Mouse (Mus musculus): ENCODE data around the gene Adcy1. TPM values are rescaled to one million over a fixed set of nuclear protein-coding genes. Genes with fewer than 3 reads are reported as not detected.

Adcy1 gene
- polyA plus RNA-seq, 2 experiments = 0.13 to 0.24 TPM

DNA sequence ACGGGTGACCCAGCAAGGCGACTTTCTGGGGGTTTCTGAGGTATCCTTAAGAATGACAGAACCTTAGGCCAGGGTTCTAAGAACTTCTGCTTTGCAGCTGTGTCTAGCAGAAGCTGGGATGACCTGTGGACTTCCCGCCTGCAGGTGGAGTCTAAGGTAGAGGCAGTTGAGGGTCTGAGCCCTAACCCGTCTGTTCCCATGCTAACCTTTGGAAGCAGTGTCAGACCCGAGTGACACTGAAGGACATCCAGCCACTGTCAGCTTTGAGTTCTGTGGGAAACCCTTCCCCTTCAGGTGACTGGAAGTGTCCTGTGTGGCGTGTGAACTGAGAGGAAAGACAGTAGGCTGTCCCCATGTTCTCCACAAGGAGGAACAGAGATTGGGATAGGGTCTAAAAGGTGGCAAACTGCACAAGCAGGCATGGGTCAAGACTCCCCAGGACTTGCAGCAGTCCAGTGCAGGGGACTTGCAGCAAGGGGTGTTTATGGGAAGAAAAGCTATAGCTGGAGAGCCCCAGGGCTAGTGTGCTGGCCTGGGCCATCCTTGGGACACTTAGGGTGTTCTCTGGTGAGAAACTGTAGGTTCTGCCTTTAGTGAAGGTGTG, 8.5 kb upstream of the Adcy1 start:
- no peak overlapping the region for H3K9ac ChIP-seq (replicated peaks)
- H3K36me3 ChIP-seq (replicated peaks; ENCODE audit: control insufficient read depth, insufficient read depth, low read depth) = no peaks in the 10 kb centered on the region
- ATAC-seq (ENCODE audit: insufficient read depth) (no peak), DNase-seq (ENCODE audit: low read depth in 3 of 3, low spot score in 3 of 3) (no peak)
- no peak overlapping the region for H3K27ac ChIP-seq
- H3K4me3 ChIP-seq (ENCODE audit: insufficient read depth in 1 of 2, low read depth in 2 of 2, low read length in 2 of 2) = no peak overlapping the region
- H3K9me3 ChIP-seq (ENCODE audit: control insufficient read depth, low read length) = no peaks in the 10 kb centered on the region
- H3K4me1 ChIP-seq (replicated peaks; ENCODE audit: control insufficient read depth in 2 of 2, insufficient read depth in 2 of 2, low read length in 1 of 2) = no peaks in the 10 kb centered on the region
- H3K27me3 ChIP-seq (ENCODE audit: control insufficient read depth, insufficient read depth, low read length) = peaks cover 5% of the 10 kb centered on the region; the same call in 1 of the 2 replicates
- 47% methylated on average over 6 of the region's 6 CpGs for WGBS (ENCODE audit: insufficient replicate concordance)
- no peak for TF ChIP-seq EP300 (IDR thresholded peaks at IDR 0.05; ENCODE audit: low read depth)
- TF ChIP-seq CTCF (IDR thresholded peaks at IDR 0.05; ENCODE audit: low read depth) = no peak
- no peak overlapping the region for H3K4me2 ChIP-seq (ENCODE audit: low read depth)

DNA sequence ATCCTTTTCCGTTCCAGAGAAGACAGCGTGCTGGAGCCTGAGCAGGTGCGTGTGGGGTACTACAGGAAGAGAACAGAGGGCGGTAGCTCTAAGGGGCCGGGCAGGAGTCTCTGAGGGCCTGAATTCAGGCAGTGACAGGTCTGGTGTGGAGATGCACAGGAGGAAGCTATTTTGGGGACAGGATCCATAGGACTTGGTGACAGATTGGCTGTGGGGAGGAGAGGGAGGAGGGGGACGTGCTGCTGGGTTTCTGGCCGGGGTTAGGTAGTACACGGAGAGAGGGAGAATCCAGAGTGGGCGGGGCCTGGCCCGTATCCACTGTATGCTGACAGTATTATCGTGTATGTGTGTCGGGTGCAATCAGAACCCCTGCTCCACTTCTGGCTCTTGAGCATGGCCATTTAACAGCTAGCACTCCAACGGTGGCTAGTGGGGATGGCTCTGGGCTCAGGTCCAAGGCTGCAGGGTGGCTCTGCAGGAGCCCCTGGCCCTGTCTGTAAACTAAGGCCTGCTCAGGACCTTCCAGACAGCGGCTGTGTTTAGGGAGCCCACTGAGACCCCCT, 7.8 kb upstream of the Adcy1 start:
- H3K27ac ChIP-seq = no peak overlapping the region
- no peak overlapping the region for H3K4me2 ChIP-seq (ENCODE audit: low read depth)
- no peak overlapping the region for H3K4me3 ChIP-seq (ENCODE audit: insufficient read depth in 1 of 2, low read depth in 2 of 2, low read length in 2 of 2)
- DNase-seq (ENCODE audit: low read depth in 3 of 3, low spot score in 3 of 3) (no peak), ATAC-seq (ENCODE audit: insufficient read depth) (no peak)
- peaks cover 5% of the 10 kb centered on the region; the same call in 1 of the 2 replicates for H3K27me3 ChIP-seq (ENCODE audit: control insufficient read depth, insufficient read depth, low read length)
- no peaks in the 10 kb centered on the region for H3K4me1 ChIP-seq (replicated peaks; ENCODE audit: control insufficient read depth in 2 of 2, insufficient read depth in 2 of 2, low read length in 1 of 2)
- WGBS (ENCODE audit: insufficient replicate concordance) = 24% methylated on average over 14 of the region's 14 CpGs
- no peak overlapping the region for H3K9ac ChIP-seq (replicated peaks)
- no peaks in the 10 kb centered on the region for H3K36me3 ChIP-seq (replicated peaks; ENCODE audit: control insufficient read depth, insufficient read depth, low read depth)
- H3K9me3 ChIP-seq (ENCODE audit: control insufficient read depth, low read length) = no peaks in the 10 kb centered on the region
- TF ChIP-seq EP300 (IDR thresholded peaks at IDR 0.05; ENCODE audit: low read depth) (no peak), CTCF (IDR thresholded peaks at IDR 0.05; ENCODE audit: low read depth) (no peak)

DNA sequence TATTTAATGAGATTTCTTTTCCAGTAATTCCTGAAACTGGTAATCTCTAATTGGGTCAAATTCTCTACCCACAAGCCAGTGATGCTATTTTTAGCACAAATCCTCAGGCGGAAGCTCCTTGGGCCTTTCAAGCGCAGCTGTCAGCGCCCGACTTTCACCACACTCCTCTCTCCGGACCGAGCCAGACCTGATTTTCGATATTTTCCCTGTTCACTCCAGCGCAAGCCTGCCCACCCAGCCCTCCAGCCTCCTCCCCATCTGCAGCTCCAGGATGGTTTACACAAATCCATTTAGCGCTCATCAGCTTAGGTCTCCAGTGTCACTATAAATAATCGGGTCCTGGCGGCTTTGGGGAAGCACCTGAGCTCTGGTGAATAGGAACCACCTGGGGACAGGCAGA, 7.2 kb upstream of the Adcy1 start:
- H3K4me3 ChIP-seq (ENCODE audit: insufficient read depth in 1 of 2, low read depth in 2 of 2, low read length in 2 of 2) = no peak overlapping the region
- TF ChIP-seq EP300 (IDR thresholded peaks at IDR 0.05; ENCODE audit: low read depth) (no peak), CTCF (IDR thresholded peaks at IDR 0.05; ENCODE audit: low read depth) (no peak)
- H3K9me3 ChIP-seq (ENCODE audit: control insufficient read depth, low read length) = no peaks in the 10 kb centered on the region
- no peak for DNase-seq (ENCODE audit: low read depth in 3 of 3, low spot score in 3 of 3)
- whole genome bisulfite sequencing (ENCODE audit: insufficient replicate concordance) = 7% methylated on average over 11 of the region's 11 CpGs
- H3K4me2 ChIP-seq (ENCODE audit: low read depth) = no peak overlapping the region
- no peak overlapping the region for H3K9ac ChIP-seq (replicated peaks)
- no peak overlapping the region for H3K27ac ChIP-seq
- peaks cover 5% of the 10 kb centered on the region; the same call in 1 of the 2 replicates for H3K27me3 ChIP-seq (ENCODE audit: control insufficient read depth, insufficient read depth, low read length)
- H3K4me1 ChIP-seq (replicated peaks; ENCODE audit: control insufficient read depth in 2 of 2, insufficient read depth in 2 of 2, low read length in 1 of 2) = no peaks in the 10 kb centered on the region
- no peak for ATAC-seq (ENCODE audit: insufficient read depth)
- H3K36me3 ChIP-seq (replicated peaks; ENCODE audit: control insufficient read depth, insufficient read depth, low read depth) = no peaks in the 10 kb centered on the region

DNA sequence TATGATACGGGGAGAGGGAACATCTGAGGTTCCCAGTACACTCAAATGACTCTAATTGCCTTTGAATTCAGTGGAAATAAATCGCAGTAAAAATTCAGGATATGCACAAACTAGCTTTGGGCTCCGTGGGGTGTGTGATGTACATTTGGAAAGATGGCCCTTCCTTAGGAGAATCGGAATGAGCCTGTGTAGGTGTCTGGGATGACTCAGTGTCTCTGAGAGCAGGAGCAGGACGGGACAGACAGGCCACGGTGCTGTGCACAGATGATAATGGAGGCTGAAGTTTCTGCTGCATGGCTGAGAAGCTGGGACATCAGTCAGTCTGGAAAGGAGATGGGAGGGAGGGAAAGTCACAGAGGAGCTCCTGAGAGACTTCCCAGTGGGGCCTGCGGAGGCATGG, 5.5 kb upstream of the Adcy1 start:
- Histone ChIP-seq H3K36me3 (replicated peaks; ENCODE audit: control insufficient read depth, insufficient read depth, low read depth) (no peaks in the 10 kb centered on the region), H3K9ac (replicated peaks) (no peak overlapping the region), H3K4me1 (replicated peaks; ENCODE audit: control insufficient read depth in 2 of 2, insufficient read depth in 2 of 2, low read length in 1 of 2) (no peaks in the 10 kb centered on the region), H3K4me3 (ENCODE audit: insufficient read depth in 1 of 2, low read depth in 2 of 2, low read length in 2 of 2) (no peak overlapping the region), H3K27ac (no peak overlapping the region), H3K4me2 (ENCODE audit: low read depth) (no peak overlapping the region), H3K27me3 (ENCODE audit: control insufficient read depth, insufficient read depth, low read length) (peaks cover 14% of the 10 kb centered on the region), H3K9me3 (ENCODE audit: control insufficient read depth, low read length) (no peaks in the 10 kb centered on the region)
- WGBS (ENCODE audit: insufficient replicate concordance) = 62% methylated on average over 7 of the region's 7 CpGs
- DNase-seq (ENCODE audit: low read depth in 3 of 3, low spot score in 3 of 3) = no peak
- TF ChIP-seq CTCF (IDR thresholded peaks at IDR 0.05; ENCODE audit: low read depth) (no peak), EP300 (IDR thresholded peaks at IDR 0.05; ENCODE audit: low read depth) (no peak)
- ATAC-seq (ENCODE audit: insufficient read depth) = no peak

DNA sequence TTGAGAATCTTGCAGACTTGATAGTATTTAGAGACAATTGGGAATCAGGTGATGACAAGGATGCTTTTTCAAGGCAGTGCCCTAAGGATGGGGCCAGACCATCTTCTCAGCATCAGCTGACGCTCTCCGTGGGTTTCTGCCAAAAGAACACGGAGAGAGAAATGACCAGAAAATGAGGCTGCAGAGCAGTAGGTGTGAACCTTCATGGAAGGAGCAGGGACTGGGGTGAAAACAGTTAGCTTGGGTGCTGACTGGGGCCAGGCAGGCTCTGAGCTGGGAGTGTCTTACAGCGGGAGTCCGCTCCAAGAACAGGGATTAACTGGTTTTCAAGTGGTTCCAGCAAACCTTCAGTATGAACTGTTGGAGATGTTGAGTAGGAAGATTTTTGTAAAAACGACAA, 1.3 kb upstream of the Adcy1 start:
- Histone ChIP-seq H3K4me1 (replicated peaks; ENCODE audit: control insufficient read depth in 2 of 2, insufficient read depth in 2 of 2, low read length in 1 of 2) (no peaks in the 10 kb centered on the region), H3K9ac (replicated peaks) (no peak overlapping the region), H3K4me2 (ENCODE audit: low read depth) (no peak overlapping the region), H3K27me3 (ENCODE audit: control insufficient read depth, insufficient read depth, low read length) (peaks cover 33% of the 10 kb centered on the region), H3K9me3 (ENCODE audit: control insufficient read depth, low read length) (no peaks in the 10 kb centered on the region), H3K36me3 (replicated peaks; ENCODE audit: control insufficient read depth, insufficient read depth, low read depth) (no peaks in the 10 kb centered on the region), H3K27ac (no peak overlapping the region), H3K4me3 (ENCODE audit: insufficient read depth in 1 of 2, low read depth in 2 of 2, low read length in 2 of 2) (no peak overlapping the region)
- DNase-seq (ENCODE audit: low read depth in 3 of 3, low spot score in 3 of 3) = no peak
- WGBS (ENCODE audit: insufficient replicate concordance) = 34% methylated on average over 6 of the region's 6 CpGs
- TF ChIP-seq CTCF (IDR thresholded peaks at IDR 0.05; ENCODE audit: low read depth) (no peak), EP300 (IDR thresholded peaks at IDR 0.05; ENCODE audit: low read depth) (no peak)
- no peak for ATAC-seq (ENCODE audit: insufficient read depth)
